Mouse (Mus musculus) heart, adult 11 months (tissue): ENCODE results near the gene Slc34a3.
A peak's percentile ranks its signal among the peaks of the same experiment; 100 is the strongest.

Experiments
- DNase-seq: peaks from one replicate; pipeline ENCODE4 v3.0.0; 2022

Gene Slc34a3

DNA sequence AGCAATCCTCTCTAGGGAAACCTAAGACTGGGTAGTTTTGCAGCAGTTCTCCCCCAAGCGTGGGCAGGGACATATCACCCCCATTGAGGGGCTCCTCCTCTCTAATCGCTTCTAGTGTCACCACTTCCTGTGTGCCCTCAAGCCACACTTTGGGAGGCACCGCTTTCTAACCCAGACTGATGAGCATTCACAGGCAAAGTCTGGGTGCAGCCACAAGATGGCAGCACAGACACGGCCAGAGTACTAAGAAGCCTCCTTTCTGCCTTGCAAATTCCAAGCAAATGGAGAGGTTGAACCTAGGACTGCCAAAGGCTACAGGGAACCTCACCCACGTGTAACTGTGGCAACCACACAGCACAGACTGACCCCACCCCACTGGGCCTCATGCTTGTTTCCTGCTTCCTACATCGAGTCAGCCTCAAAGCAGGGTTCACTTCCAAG lies 40.8 kb downstream of the Slc34a3 start:
- DNase-seq = peak; percentile 99

DNA sequence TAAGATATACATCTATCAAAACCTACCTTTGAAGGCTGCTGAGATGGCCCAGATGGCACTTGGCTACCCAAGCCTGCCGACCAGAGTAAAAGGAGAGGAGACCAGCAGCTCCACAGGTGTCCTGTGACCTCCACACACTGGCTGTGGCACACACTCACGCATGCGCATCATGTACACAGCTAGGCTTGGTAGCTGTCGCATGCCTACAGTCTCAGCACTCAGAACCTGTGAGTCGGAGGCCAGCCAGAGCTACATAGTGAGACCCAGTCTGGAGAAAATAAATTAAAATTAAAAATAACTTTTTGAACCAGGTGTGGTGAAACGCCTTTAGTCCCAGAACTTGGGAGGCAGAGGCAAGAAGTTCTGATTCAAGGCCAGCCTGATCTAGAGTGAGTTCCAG lies 46.3 kb downstream of the Slc34a3 start:
- DNase-seq = peak; percentile 85

DNA sequence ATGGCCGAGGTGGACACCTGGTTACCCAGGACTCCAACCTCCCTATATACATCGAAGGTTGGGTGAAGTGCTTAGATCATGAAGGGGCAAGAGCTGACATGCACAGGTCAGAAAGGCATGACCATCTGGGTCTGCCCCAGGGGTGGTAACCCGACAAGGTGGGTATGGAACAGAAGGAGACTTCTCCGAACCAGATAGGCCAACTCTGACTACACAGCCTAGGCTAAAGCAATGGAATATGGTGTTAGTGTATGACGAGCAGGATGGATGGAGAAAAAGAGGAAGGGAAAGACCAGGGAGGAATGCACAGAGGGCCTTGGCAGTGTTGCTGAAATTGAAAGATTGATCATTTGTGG lies 47.6 kb downstream of the Slc34a3 start:
- peak; percentile 91 for DNase-seq

DNA sequence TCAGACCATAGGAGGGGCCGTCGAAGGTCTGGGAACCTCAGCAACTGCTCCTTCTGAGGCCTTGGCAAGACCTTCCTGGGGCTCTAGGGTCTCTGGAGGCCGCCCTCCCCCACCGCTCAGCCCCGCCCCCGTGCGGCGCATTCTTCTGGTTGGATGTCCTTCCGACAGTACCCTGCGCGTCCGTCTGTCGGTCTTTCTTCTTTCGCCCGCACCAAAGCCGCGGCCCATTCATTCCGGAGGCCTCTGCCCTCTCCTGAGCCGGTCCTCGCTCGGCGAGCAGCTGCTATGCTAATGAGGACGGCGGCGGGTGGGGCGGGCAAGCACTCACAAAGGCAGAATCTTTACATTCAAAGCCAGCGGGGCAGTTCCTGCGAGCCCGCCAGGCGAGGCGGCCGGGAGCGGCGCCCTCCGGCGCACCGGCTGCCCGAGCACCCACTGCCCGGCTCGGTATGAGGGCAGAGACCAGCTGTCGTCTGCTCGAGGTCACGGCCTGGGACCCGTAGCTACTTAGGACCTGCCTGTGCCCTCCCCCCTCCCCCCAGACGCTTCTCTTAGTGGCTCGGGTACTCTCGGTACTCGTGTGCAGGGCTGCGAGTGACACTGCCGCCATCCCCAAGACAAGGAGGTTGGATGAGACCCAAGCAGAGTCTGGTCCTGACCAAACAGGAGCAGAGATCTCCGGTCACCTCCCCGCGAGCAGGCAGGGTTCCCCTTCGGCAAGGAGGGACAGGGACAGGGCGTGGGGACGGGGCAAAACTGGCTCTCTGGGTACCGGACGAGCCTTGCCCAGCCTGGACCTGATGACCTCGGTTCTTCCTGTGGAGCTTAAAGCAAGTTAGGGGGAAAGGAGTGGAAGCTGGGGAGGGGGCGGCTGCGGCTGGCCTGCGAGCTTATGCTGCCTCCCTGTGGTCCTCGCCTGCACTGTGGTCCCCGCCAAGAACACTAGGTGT lies 48.3 kb downstream of the Slc34a3 start:
- DNase-seq = peak; percentile 96

DNA sequence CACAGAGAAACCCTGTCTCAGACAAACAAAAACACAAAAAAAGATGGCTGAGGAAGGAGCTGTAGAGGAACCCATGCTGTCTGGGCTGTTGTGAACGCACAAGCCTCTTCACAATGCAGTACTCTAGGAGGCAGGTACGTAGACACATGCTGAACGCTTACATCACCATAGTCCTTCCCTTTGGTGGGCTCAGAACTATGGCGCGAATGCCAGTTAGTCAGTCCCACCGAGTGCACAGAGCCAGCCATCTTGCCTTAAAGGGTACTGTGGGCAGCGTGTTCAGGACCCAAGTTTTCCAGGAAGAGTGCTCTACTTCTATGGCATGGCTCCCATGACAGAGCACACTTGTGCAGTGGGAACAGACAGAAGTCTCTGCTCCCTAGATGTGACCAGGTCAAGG lies 49.7 kb downstream of the Slc34a3 start:
- peak; percentile 79 for DNase-seq

DNA sequence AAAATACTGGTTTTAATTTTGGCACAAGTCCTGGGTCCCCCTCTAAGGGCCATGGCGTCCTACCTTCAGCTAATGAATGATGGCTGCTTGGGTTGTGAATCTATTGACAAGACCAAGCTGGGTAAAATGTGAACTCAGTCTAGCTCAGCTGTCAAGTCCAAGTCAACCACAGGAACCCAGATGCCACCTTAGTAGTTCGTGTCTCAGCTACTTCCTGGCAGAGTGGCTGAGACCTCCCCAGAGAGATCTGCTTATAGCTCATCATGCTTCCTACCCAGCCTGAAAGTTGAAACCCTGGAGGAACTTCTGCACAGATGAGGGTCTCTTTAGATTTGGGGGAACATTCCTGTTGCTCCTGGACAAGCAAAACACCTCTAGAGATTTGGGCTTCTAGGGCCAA lies 50.8 kb downstream of the Slc34a3 start:
- peak; percentile 88 for DNase-seq

DNA sequence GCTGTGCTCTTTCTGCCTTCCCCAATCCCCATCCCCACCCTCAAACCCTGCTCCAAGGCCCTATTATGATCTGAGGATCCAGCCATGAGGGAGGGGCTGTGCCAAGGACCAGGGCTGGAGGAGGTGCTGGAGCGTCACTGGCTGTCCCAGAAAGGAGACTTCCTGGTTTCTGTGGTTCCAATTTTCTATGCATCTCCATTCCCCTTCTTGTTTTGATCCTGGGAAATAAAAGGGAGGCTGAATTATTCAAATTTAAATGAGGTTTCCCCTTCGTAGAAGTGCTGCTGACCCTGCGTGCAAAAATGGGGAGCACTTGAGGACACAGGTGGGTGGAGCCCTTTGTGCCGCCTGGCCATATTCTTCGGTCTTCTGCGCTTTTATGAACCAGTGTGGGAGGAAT lies 51.5 kb downstream of the Slc34a3 start:
- peak; percentile 92 for DNase-seq

DNA sequence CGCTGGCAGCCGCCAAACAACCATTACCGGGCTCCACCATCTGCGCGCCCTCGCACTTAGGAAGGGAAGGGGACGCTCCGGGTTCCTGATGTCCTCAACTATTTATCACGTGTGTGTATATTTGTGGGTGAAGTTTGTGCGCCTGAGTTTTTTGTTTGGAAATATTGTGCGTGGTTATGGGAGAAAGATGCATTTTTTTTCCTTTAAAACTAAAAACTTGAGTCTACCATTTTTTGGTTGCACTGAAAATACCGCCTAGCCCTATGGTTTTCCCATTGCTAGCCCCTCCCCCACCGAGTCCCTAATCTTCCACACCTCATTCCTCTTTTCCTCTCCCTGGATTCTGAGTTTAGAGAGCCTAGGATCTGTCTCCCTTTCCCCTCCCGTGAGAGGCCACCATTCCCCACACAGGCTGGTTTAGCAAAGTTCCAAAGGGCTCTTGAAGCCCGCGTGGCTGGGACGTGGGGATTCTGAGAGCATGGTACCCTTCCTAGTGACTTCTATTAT lies 52.2 kb downstream of the Slc34a3 start:
- peak; percentile 83 for DNase-seq

DNA sequence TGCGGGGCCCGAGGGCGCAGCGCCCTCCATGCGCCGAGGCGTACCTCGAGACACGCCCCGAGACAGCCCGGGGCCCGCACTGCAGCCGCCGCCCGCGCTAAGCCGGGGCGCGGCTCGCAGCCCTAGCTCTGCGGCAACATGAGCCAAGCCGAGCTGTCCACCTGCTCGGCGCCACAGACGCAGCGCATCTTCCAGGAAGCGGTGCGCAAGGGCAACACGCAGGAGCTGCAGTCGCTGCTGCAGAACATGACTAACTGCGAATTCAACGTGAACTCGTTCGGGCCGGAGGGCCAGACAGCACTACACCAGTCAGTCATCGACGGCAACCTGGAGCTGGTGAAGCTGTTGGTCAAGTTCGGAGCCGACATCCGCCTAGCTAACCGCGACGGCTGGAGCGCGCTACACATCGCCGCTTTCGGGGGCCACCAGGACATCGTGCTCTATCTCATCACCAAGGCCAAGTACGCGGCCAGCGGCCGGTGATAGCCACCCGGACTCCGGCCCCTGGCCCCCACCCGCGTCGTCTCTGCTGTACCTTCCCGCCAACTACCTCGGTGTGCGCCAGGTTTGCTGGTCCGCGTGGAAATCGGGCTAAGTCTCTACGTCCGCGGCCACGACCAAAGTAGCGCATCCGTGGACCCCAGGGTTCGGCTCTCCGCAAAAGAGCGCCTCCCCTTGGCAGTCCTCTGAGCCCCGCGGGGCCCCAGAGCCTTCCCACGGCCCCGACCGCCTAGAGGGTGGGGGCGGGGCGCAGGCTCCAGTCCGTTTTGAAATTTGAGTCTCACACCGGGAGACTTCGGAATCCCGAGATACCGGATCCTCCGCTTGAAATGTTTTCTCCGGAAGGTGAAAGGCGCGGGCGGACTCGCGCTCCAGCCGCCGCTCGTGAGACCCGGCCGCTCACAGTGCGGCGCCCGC lies 52.9 kb downstream of the Slc34a3 start:
- peak; percentile 96 for DNase-seq

DNA sequence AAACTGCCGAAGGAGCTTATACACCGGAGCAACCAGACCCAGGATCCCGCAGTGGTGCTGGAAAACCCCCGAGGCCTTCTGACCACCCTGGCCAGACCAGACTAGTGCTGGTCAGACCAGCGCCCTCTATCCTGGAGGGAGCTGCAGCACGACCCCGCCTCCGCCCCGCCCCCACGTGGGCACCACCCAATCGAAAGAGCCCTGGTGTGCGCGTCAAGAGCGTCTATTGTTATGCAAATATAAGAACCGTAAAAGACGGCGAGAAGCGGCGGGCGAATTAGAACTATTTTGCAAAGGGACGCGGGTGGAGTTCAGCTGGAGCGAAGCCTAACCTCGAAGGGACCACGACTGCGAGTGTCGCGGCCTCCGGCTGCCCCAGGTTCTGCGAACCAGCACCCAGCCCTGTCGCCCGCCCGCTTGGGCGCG lies 53.7 kb downstream of the Slc34a3 start, which contains the start of gene Nrarp:
TSS of gene Nrarp (plus strand) at position 281 of the 426 bp plus-strand sequence.
- DNase-seq = peak; percentile 100

DNA sequence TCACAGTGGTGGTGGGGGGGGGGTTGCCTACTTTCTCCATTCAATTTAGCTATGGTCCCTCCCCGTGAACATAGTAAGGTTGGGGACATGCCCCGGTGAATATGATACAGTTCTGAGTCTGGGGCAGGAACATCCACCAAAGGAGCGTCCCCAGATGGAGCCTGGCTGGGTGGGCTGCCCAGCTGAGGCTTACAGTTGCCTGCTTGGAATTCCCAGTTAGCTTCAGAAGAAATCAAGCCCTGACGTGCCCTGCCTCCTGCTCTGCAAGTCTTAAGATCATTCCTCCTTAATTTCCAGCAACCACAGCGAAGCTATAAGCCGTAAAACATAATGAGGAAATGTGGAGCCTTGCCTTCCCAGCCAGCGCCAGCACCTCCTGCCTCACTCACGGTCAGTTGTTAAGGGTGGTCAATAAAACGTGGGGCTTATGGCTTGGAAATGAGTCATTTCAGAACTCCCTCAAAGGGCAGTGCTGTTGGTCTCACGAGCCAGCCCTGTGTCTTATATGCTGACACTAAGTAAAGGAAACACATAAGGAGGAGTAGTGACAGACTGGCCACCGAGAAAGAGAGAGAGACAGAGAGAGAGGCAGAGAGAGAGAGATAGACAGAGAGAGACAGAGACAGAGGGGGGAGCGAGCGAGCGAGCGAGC lies 54.5 kb downstream of the Slc34a3 start:
- peak; percentile 82 for DNase-seq
